Mouse (Mus musculus): ENCODE measurements around the gene Olfr558. TPM values are rescaled to one million over a fixed set of nuclear protein-coding genes. Genes with fewer than 3 reads are reported as not detected.

The Olfr558 gene
- total RNA-seq (2014; rRNA removed; ENCODE audit: low replicate concordance), result 1.2 and 1.5 TPM in 2 replicates
- polyA plus RNA-seq (2015; fragmentation: Nextera tagmentation; extraction: Ambion mirVana), result 2.2 and 2.3 TPM in 2 replicates

GRCm38 (mm10) chr7:102701915-102702314 lies at the start of gene Olfr558:
Gene Olfr558 (plus strand): TSS chr7:102702215.
- H3K27ac ChIP-seq (ENCODE audit: low read depth), result no peak within 1 kb of the TSS
- no peak within 1 kb of the TSS for H3K9ac ChIP-seq (replicated peaks; ENCODE audit: low read depth, low read length)
- TF ChIP-seq CTCF (IDR thresholded peaks at IDR 0.05; ENCODE audit: low read depth) (no peak), EP300 (IDR thresholded peaks at IDR 0.05; ENCODE audit: low read depth) (no peak)
- no peak for DNase-seq (ENCODE audit: low spot score)
- no peaks in the 10 kb centered on the region for H3K27me3 ChIP-seq (ENCODE audit: control insufficient read depth, insufficient read depth, low read length)
- no peaks in the 10 kb centered on the region for H3K9me3 ChIP-seq (replicated peaks; ENCODE audit: control insufficient read depth, low read length)
- H3K4me1 ChIP-seq (ENCODE audit: control insufficient read depth, insufficient read depth), result no peaks in the 10 kb centered on the region
- ATAC-seq (ENCODE audit: insufficient read depth, low read depth), result no peak
- H3K36me3 ChIP-seq (replicated peaks; ENCODE audit: control insufficient read depth, insufficient read depth, low read length), result no peaks in the 10 kb centered on the region
- no peak within 1 kb of the TSS for H3K4me3 ChIP-seq (ENCODE audit: low read depth, low read length)
- no peak within 1 kb of the TSS for H3K4me2 ChIP-seq (ENCODE audit: low read depth, low read length)

DNA sequence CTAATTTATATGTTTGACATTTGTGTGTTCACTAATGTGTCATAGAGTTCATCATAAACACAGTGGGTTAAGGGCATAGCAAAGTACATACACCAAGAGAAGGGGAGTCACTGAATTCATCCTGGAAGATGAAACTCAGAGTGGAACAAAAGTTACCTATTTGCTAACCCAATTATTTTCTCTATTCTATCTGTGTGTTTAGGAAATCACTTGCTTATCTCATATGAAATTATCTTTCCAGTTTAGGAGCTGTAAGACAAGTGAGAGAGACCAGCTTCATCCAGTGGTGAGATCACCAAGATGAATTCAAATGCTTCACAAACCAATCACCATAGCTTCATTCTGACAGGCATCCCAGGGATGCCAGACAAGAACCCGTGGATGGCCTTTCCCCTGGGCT lies 43.5 kb upstream of the Olfr558 start, which contains the start of gene Olfr555:
Gene Olfr555 (plus strand): TSS at position 301 of the 400 bp plus-strand sequence.
- no peaks in the 10 kb centered on the region for H3K36me3 ChIP-seq (replicated peaks; ENCODE audit: control insufficient read depth, insufficient read depth, low read length)
- no peaks in the 10 kb centered on the region for H3K27me3 ChIP-seq (ENCODE audit: control insufficient read depth, insufficient read depth, low read length)
- 56% methylated on average over 1 of the region's 1 CpGs for whole genome bisulfite sequencing
- no peak for DNase-seq (ENCODE audit: low spot score)
- H3K4me2 ChIP-seq (ENCODE audit: low read depth, low read length), result no peak within 1 kb of the TSS
- no peaks in the 10 kb centered on the region for H3K9me3 ChIP-seq (replicated peaks; ENCODE audit: control insufficient read depth, low read length)
- TF ChIP-seq EP300 (IDR thresholded peaks at IDR 0.05; ENCODE audit: low read depth), result no peak
- H3K27ac ChIP-seq (ENCODE audit: low read depth), result no peak within 1 kb of the TSS
- H3K4me1 ChIP-seq (ENCODE audit: control insufficient read depth, insufficient read depth), result no peaks in the 10 kb centered on the region
- no peak for ATAC-seq (ENCODE audit: insufficient read depth, low read depth)
- H3K4me3 ChIP-seq (ENCODE audit: low read depth, low read length), result no peak within 1 kb of the TSS
- H3K9ac ChIP-seq (replicated peaks; ENCODE audit: low read depth, low read length), result no peak within 1 kb of the TSS

DNA sequence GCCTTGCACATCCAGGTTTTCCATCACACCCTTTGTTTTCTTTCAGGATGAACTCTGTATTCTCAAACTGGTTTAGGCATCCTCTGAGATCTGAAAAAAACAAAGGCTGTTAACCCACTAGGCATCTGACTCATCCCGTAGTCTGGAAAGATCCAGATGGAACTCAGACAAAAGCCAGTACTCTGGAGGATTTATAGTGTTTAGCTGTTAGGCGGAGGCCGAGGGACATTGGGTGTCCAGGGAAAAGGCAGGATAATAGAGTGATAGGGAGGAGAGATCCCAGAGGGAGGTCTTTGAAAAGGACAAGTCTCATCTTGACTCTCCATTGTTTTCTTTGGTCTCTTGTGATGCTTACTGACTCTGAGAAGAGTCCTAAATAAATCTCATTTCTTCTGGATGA lies 37.4 kb upstream of the Olfr558 start, which contains the start of gene Olfr556:
Gene Olfr556 (plus strand): TSS at position 301 of the 400 bp plus-strand sequence.
- H3K36me3 ChIP-seq (replicated peaks; ENCODE audit: control insufficient read depth, insufficient read depth, low read length), result no peaks in the 10 kb centered on the region
- no peak for ATAC-seq (ENCODE audit: insufficient read depth, low read depth)
- H3K9me3 ChIP-seq (replicated peaks; ENCODE audit: control insufficient read depth, low read length), result no peaks in the 10 kb centered on the region
- no peaks in the 10 kb centered on the region for H3K27me3 ChIP-seq (ENCODE audit: control insufficient read depth, insufficient read depth, low read length)
- no peak within 1 kb of the TSS for H3K4me2 ChIP-seq (ENCODE audit: low read depth, low read length)
- DNase-seq (ENCODE audit: low spot score), result no peak
- H3K4me3 ChIP-seq (ENCODE audit: low read depth, low read length), result no peak within 1 kb of the TSS
- no peak within 1 kb of the TSS for H3K9ac ChIP-seq (replicated peaks; ENCODE audit: low read depth, low read length)
- TF ChIP-seq CTCF (IDR thresholded peaks at IDR 0.05; ENCODE audit: low read depth) (no peak), EP300 (IDR thresholded peaks at IDR 0.05; ENCODE audit: low read depth) (no peak)
- 59% methylated on average over 3 of the region's 3 CpGs for WGBS
- H3K4me1 ChIP-seq (ENCODE audit: control insufficient read depth, insufficient read depth), result no peaks in the 10 kb centered on the region
- H3K27ac ChIP-seq (ENCODE audit: low read depth), result no peak within 1 kb of the TSS

GRCm38 (mm10) chr7:102665378-102665777 lies 36.6 kb upstream of the Olfr558 start:
- Histone ChIP-seq H3K4me3 (ENCODE audit: low read depth, low read length) (no peak overlapping the region), H3K27ac (ENCODE audit: low read depth) (no peak overlapping the region), H3K9ac (replicated peaks; ENCODE audit: low read depth, low read length) (no peak overlapping the region), H3K4me2 (ENCODE audit: low read depth, low read length) (no peak overlapping the region), H3K36me3 (replicated peaks; ENCODE audit: control insufficient read depth, insufficient read depth, low read length) (no peaks in the 10 kb centered on the region), H3K4me1 (ENCODE audit: control insufficient read depth, insufficient read depth) (no peaks in the 10 kb centered on the region), H3K9me3 (replicated peaks; ENCODE audit: control insufficient read depth, low read length) (no peaks in the 10 kb centered on the region), H3K27me3 (ENCODE audit: control insufficient read depth, insufficient read depth, low read length) (no peaks in the 10 kb centered on the region)
- 26% methylated on average over 2 of the region's 2 CpGs for WGBS
- ATAC-seq (ENCODE audit: insufficient read depth, low read depth) (no peak), DNase-seq (ENCODE audit: low spot score) (peak; percentile 42)
- TF ChIP-seq CTCF (IDR thresholded peaks at IDR 0.05; ENCODE audit: low read depth) (peak; percentile 54), EP300 (IDR thresholded peaks at IDR 0.05; ENCODE audit: low read depth) (no peak)

- WGBS, result 70% methylated on average over 2 of the region's 2 CpGs
- no peak overlapping the region for H3K4me3 ChIP-seq (ENCODE audit: low read depth, low read length)
- ATAC-seq (ENCODE audit: insufficient read depth, low read depth), result no peak
These were observed 25.8 kb upstream of the Olfr558 start for GRCm38 (mm10) chr7:102676225-102676624.

DNA sequence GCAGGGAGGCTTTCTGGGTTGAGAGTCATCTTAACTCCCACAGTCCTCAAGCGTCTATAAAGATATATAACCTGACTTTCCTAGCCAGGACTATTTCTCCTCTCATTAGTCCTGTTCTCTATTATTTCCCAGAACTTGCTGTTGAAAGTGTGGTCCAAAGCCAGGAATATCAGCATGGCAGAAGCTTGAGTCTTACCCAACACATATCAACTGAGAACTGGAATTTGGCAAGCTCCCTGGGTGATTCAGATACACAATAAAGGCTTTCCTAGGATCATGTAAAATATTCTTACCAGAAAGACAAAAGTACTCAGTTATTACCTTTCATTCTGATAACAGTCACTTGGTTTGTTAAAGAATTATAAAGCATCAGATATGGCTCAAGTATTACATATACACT lies 20.1 kb upstream of the Olfr558 start:
- H3K27me3 ChIP-seq (ENCODE audit: control insufficient read depth, insufficient read depth, low read length), result no peaks in the 10 kb centered on the region
- WGBS, result 74% methylated on average over 1 of the region's 1 CpGs
- peaks cover 27% of the 10 kb centered on the region for H3K36me3 ChIP-seq (replicated peaks; ENCODE audit: control insufficient read depth, insufficient read depth, low read length)
- H3K4me3 ChIP-seq (ENCODE audit: low read depth, low read length), result no peak overlapping the region
- no peak overlapping the region for H3K9ac ChIP-seq (replicated peaks; ENCODE audit: low read depth, low read length)
- DNase-seq (ENCODE audit: low spot score) (no peak), ATAC-seq (ENCODE audit: insufficient read depth, low read depth) (no peak; the same call in 1 of the 2 replicates)
- no peaks in the 10 kb centered on the region for H3K9me3 ChIP-seq (replicated peaks; ENCODE audit: control insufficient read depth, low read length)
- H3K27ac ChIP-seq (ENCODE audit: low read depth), result no peak overlapping the region
- H3K4me2 ChIP-seq (ENCODE audit: low read depth, low read length), result no peak overlapping the region
- no peaks in the 10 kb centered on the region for H3K4me1 ChIP-seq (ENCODE audit: control insufficient read depth, insufficient read depth)
- TF ChIP-seq CTCF (IDR thresholded peaks at IDR 0.05; ENCODE audit: low read depth) (no peak), EP300 (IDR thresholded peaks at IDR 0.05; ENCODE audit: low read depth) (no peak)

More at GRCm38 (mm10) chr7:102676225-102676624, 25.8 kb upstream of the Olfr558 start:
- H3K36me3 ChIP-seq (replicated peaks; ENCODE audit: control insufficient read depth, insufficient read depth, low read length), result peaks cover 10% of the 10 kb centered on the region; the same call in 1 of the 2 replicates
- no peaks in the 10 kb centered on the region for H3K9me3 ChIP-seq (replicated peaks; ENCODE audit: control insufficient read depth, low read length)
- no peak for TF ChIP-seq EP300 (IDR thresholded peaks at IDR 0.05; ENCODE audit: low read depth)
- TF ChIP-seq CTCF (IDR thresholded peaks at IDR 0.05; ENCODE audit: low read depth), result no peak
- no peak overlapping the region for H3K9ac ChIP-seq (replicated peaks; ENCODE audit: low read depth, low read length)
- no peaks in the 10 kb centered on the region for H3K4me1 ChIP-seq (ENCODE audit: control insufficient read depth, insufficient read depth)
- H3K4me2 ChIP-seq (ENCODE audit: low read depth, low read length), result no peak overlapping the region
- no peak for DNase-seq (ENCODE audit: low spot score)
- H3K27me3 ChIP-seq (ENCODE audit: control insufficient read depth, insufficient read depth, low read length), result no peaks in the 10 kb centered on the region
- no peak overlapping the region for H3K27ac ChIP-seq (ENCODE audit: low read depth)
